Mouse (Mus musculus) ES-CJ7 (cell line): ENCODE measurements around the gene Olfr702.

Source experiments
- DNase-seq: peaks from one replicate; pipeline ENCODE4 v3.0.0; 2011; ENCODE audit warnings: low read depth, low spot score

Gene Olfr702

DNA sequence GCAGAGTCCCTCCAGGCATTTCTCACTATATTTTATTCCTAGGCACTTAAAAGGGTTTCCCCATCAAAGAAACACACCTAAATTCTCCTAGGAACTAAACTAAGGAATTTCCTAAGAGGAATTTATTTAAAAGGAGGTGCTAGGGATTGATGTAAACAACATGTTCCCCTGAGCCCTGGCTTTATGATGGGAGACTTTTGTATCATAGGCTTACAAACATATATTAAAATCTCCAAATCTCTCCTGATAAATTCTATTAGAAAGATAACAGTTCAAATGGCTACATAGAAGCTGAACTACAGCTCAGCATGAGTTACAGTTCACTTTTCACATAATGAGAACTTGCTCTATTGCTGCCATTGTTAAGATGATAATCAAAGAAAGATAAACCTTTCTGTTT lies at the start of gene Olfr702:
Olfr702 (minus strand) TSS at position 101 of the 400 bp plus-strand sequence.
- no peak for DNase-seq

DNA sequence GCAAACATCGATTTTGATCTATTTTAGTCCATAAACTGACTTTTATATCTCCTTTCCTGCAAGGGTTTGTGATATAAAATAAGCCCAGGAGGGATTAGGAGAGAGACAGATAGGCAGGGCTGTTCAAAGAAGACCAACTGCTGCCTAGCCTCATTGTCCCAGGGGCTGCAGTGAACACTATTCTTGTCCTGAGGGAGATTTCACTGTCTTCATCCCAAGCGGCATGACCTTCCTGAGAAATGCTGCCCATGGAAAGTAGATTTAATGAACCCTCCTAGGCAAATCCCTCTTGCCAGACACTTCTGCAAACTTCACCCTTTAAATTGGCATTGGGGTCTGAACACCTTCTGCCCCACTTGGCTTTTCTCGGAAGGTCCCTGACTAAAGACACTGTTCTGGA lies 43.1 kb upstream of the Olfr702 start, which contains the start of gene Olfr705:
Olfr705 (minus strand) TSS at position 101 of the 400 bp plus-strand sequence.
- no peak for DNase-seq

DNA sequence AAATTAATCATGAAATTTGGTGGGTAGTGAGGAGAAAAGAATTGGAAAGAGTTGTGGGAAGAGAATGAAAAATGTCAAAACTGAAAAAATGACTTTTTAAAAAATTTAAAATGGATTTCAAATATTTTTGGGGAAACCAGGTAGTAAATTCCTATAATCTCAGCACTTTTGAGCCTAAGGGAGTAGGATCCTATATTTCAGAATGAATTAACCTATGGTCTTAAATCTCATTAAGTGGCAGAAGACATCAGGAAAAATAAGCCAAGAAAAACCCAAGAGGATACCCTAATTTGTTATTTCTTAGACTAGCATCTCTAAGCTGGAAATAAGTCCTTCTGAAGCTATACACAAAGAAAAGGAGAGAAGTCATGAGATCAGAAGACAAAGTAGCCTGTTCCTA lies 29.2 kb upstream of the Olfr702 start, which contains the start of gene Olfr704:
Olfr704 (plus strand) TSS at position 301 of the 400 bp plus-strand sequence.
- DNase-seq = no peak

DNA sequence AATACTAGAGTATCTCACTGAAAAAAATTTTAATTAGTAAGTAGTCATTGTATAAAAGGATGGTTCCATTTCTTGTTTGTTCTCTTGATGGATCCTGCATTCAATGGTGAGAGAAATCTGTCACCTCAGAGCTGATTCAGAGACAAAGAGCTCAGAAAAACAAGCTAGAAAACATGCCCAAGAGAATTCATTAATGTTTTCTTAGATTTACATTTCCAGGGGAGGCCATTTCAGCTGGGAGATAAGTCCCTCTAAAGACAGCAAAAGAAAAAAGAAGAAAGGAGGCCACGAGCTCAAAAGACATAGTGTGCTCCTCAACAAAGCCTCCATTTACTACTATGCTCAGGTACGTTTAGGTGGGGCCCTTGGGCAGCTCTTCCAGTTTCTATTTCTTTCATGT lies 9.4 kb upstream of the Olfr702 start, which contains the start of gene Olfr703:
Olfr703 (plus strand) TSS at position 301 of the 400 bp plus-strand sequence.
- no peak for DNase-seq

DNA sequence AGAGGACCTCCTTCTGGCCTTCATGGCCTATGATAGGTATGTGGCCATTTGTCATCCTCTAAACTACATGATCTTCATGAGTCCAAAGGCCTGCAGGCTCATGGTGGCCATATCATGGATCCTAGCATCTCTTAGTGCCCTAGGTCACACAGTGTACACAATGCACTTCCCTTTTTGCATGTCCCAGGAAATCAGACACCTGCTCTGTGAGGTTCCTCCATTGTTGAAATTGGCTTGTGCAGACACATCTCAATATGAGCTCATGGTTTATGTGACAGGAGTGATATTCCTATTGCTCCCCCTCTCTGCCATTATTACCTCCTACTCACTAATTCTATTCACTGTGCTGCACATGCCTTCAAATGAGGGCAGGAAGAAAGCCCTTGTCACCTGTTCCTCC lies 15.3 kb downstream of the Olfr702 start:
- DNase-seq = no peak

DNA sequence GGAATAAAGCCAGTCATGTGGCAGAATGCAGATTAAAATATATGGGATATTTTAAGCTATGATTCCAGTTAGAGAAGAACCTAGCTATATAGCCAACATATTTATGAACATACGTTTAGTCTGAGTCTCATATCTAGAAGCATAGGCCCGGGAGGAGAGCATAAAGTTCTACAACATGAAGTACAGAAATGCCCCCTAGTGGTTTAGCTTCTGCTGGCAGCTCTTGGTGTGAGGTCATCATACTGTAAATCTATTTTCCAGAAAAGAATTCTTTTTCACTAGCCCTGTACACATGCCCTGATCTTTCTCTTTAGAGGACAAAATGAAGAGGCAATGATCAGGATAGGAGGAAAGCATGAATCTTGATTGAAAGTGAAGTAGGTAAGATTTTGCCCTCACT lies 17.9 kb downstream of the Olfr702 start:
- peak; percentile 15 for DNase-seq

DNA sequence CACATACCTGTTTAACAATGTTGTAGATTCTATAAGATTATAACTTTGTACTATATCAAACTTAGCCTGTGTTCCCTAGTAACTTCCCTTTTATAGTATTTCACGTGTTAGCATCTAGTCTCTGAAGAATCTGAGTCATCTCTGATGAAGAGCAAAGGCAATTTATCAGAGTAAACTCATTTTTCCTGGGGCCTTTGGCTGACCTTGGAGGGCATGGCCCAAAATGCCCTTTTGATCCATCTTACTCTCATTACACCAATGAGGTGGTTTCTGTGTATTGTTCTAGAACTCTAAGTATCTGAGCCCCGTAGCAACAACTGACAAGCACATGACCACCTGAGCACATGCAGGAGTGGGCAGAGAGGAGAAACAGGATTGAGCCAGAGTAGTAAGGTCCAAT lies 19.9 kb downstream of the Olfr702 start, which contains the start of gene Olfr701:
Olfr701 (plus strand) TSS at position 301 of the 400 bp plus-strand sequence.
- DNase-seq = no peak

DNA sequence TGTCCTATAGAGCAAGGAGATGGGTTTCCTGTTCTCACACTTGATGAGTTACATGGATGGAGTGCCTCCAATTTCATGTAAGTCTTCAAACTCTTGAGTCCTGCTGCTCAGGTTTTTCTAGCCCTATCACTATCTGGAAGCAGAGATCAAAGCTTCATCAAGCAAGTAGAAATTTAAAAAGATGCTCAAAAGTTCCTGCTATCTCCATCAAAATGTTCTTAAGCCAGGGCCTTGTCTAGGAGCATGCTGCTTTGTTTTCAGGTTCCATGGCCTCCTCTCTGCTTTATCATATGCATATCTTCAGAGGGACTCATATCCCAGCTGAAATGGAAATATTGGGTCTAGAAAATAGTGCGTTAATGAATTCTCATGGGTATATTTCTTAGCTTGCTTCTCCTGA lies 25.0 kb downstream of the Olfr702 start, which contains the start of gene Olfr700:
Olfr700 (minus strand) TSS at position 101 of the 400 bp plus-strand sequence.
- no peak for DNase-seq

DNA sequence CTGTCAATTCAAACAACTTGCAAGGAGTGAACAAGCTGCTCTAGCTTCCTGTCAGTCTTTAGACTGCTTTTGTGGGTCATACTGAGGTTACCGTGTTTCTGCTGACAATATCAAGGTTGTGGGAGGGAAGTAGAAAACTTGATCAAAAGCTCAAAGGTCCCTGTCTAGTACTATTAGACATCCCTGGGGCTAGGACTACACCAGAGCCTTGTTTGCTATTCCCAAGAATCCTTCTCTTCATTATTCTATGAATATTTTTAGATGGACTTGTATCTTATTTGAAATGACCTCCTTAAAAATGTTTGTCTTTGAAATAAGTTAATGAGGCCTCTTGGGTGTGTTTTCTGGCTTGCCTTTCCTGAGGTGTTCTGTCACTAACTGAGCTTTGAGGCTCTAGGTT lies 40.6 kb downstream of the Olfr702 start, which contains the start of gene Olfr699:
Olfr699 (minus strand) TSS at position 101 of the 400 bp plus-strand sequence.
- DNase-seq = no peak

DNA sequence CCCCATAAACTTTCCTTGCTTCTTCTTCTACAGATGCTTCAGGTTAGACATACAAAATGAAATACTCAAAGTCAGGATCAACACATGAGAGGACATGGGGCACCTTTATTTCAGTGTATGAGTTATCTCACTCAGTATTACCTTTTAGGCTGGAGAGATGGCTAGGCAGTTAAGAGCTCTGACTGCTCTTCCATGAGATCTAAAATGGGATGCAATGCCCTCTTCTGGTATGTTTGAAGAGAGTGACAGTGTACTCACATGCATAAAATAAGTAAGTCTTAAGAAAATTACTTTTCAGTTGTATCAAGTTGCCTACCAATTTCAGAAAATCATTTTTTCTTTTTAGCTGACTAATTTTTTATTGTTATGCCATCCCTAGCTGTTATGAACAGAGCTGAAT lies 45.4 kb downstream of the Olfr702 start:
- DNase-seq = no peak
